Mouse (Mus musculus): ENCODE results near the gene Dpp10.

DNA sequence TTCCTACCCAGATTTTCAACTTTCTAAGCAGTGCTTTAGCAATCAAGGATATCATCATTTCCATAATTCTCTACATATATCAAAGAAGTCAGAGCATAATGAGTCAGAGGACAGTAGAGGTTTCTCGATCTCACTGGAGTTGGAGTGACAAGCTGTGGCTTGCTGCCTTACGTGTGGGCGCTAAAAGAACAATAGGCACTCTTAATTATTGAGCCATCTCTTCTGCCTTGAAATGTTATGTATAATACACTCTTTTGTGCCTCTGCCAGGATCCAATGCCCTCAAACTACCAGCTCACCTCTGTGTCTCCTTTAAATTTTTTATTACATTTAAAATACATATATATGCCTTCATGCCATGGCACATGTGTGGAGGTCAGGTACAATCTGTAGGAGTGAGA lies 198.5 kb downstream of the Dpp10 start:
- TF ChIP-seq CTCF (IDR thresholded peaks at IDR 0.05; ENCODE audit: borderline replicate concordance, extremely low read depth, insufficient read depth, insufficient read length) (no peak), POLR2A (IDR thresholded peaks at IDR 0.05; ENCODE audit: borderline replicate concordance, extremely low read depth, insufficient read depth, insufficient read length, poor library complexity, severe bottlenecking) (no peak)

Measured in brain, embryonic 14.5 days (tissue).